Mouse (Mus musculus): ENCODE measurements at regions not wholly inside any gene's neighbourhood (a gene's known extent, or its start where the extent isn't known, plus 50 kb on each side); places are given as distances from the start of the nearest gene placed in this dataset.

DNA sequence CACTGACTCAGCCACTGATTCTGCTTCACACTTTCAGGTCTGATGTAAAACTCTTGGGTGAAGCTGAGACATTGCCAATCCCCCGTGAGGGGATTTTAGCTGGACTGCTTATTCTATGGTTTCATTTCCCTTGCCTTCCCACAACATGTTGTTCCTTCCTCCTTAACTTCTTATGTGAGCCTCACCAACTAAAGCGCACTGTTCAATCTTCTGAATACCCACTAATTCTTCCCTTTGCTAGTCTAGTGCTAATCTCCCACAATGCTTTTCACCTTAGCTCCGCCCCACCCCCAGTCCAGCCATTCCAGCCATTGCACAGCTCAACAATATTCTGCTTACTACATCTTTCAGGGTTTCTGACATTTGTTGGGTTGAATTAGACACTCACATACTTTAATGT, 196.7 kb downstream of the Hlx start:
- DNase-seq = peak in 1 of 2 experiments; percentile 34

DNA sequence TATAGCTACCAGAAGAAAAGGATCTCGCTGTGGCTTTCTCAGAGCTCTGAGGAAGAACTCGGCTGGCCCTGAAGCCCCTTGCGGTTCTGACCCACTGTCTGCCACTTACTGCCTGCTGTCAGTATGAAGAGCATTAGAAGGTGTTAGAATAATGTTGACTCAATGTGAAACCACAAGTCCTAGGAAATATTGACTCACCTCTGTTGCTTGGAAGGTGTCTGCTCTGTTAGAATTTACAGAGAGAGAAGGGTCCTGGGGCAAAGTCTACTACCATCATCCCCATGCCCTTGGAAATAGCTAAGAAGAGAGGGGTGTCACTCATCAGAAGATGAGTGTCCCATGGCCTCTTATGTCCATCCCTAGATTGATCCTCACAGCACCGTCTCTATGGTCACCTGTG, 197.9 kb downstream of the Hlx start:
- DNase-seq = no peak

DNA sequence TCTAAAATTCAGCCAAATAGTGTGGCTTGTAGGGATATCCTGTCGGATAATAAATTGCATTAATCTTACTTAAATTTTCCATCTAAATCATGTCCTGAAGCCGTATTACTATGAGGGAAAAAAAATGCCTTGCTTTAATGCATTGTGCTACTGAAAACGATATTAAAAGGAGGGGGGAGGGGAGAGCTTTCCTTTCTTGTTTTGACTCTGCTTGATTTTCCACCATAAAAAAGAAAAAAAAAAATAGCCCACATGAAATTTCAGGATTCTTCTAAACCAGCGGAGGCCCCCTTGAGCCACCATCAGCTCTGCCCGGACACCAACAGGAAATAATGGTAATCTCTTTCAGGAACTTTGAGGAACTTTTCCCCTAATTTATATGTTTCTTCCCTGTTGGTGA, 198.5 kb downstream of the Hlx start:
- no peak for DNase-seq

DNA sequence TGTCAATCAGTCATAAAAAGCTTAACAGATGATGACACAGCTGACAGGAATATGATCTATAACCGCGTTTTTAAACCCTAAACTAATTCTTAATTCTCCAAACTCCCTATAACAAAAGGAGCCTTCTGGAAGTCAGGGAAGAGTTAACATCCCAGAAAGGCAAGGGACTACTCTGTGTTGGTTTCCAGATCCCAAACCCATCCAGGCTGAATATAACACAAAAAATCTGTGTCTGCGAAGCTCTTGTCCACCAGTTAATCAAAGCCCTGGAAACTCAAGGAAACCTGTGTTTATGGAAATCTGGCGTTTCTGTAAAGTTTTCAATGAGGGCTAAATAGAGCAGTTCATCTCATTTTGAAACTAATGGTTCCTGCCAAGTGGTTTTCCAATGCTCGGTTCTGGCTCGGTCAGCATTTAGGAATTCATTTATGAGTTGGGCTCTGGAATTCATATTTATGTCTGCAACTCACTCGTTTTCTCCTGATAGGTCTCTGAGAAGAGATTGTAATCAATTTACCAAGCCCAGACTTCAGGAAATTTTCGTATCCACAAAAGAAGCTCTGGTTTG, 199.8 kb downstream of the Hlx start:
- no peak for DNase-seq

DNA sequence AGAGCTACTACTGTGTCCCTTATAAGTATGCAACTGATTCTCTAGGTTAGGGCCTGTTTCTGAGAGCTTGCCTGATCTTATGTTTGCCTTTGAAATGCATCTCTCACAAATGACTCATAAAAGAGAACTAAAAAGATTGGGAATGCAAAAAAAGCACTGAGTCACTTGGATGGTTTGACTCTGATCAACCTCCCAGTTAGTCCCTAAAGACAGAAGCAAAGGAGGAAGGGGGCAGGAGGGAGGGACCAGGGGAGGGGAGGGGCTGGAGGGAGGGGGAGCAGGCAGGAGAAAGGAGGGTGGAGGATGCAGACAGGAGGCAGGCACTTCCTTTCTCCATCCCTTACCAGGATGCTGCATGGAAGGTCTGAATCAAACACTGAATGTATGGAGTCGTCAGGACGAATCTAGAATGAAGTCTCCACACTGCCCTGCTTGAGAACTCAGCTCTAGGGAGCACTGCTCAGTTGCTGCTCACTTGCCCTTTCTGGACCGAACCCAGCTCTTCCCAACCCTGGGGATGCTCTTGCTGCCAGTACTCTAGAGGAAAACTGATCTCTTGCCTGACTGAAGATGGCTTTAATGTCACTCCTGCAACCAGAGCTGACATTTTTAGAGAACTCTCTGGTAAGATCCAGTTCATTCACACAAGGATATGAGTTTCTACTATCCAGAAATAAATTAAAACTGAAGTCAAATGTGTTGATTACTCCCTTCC, 201.7 kb downstream of the Hlx start:
- no peak for DNase-seq

DNA sequence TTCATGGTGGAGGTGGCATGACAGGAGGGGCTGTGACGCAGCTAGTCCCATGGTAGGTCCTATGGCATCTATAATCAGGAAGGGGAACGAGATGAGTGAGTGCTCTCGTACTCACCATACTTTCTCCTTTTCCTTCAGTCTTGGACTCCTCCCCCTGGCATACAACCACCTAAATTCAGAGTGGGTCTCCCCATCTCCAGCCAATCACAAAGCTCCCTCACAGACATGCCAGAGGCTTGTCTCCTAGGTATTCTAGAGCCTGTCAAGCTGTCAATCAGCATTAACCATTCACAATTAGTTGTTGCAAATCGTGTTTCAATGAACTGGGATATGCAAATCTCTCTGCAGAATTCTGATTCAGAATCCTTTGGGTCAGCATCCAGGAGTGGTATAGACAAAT, 206.7 kb downstream of the Hlx start:
- DNase-seq = no peak

DNA sequence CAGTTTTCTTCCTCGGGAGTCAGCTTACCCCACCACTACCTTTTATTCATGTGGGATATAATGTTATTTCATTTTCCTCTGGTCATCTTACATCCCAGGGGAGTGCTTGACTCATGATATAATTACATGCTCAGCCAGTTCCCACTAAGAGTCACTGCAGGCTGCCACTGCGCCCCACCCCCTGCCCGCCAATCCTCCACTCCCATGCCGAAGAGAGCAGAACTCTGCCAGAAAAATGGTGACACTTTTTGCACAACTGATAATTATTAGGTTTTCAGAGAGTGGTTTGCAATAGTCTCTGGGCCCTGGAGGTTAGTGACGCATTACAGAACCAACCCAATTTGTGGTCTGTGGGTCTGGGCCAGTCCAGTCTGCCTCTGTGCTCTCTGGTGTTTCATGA, 212.9 kb downstream of the Hlx start:
- DNase-seq = peak; percentile 46 to 61

DNA sequence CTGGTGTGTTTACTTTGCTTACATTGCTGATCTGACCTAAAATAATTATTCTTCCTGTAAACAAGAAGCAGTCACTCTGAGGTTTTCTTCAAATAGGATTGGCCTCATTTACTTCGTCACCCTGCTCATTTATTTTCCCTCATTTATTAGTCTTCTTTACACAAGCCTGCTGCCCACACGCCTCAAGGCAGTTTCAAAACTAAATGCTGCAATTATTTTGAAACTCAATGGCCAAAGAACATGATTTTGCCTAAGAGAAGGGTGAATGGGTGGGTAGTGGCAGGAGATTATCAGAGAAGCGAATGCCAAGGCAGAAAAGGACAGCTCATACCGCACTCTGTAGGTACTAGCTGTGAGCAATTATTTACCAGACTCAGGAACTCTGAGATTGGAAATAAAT, 227.8 kb downstream of the Hlx start:
- no peak for DNase-seq

DNA sequence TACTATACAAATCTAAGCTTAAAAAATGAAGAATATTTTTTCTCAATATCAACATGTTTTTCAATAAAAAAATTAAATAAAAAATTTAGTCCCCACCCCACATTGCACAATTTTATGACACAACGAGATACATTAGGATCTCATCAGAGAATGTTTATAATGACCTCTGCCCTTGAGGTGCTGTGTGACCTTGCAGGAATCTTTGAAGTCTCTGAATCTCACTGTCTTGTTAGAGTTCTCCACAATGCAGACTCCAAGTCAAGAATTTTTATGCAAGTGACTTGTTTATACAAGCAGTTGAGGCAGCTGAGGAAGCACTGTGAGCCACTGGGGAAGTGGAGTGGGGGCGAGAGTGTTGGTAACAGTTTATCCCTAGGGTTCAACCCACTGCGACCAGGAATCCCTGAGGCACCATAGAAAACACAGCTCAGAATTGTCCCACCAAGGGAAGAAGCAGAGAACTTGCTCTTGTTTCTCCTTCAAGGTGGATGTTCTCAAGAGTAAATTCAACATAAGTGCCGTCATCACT, 228.5 kb downstream of the Hlx start:
- DNase-seq = no peak

DNA sequence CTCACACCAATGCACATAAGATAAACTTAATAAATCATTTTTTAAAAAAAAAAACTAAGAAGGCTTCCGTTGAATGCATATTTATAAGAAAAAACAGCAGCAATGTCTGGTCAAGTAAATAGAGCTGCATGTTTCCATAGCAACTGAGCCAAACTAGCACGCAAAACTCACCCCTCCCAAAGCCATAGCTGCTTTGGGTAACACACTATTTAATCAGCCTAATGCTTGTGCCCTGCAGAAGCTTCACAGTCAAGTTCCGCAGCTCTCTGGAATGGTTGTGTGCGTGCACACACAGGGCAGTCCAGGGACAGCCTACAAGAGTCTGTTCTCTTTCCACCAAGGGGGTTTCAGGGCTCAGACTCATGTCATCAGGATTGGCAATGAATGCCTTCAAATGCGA, 231.7 kb downstream of the Hlx start:
- no peak for DNase-seq

DNA sequence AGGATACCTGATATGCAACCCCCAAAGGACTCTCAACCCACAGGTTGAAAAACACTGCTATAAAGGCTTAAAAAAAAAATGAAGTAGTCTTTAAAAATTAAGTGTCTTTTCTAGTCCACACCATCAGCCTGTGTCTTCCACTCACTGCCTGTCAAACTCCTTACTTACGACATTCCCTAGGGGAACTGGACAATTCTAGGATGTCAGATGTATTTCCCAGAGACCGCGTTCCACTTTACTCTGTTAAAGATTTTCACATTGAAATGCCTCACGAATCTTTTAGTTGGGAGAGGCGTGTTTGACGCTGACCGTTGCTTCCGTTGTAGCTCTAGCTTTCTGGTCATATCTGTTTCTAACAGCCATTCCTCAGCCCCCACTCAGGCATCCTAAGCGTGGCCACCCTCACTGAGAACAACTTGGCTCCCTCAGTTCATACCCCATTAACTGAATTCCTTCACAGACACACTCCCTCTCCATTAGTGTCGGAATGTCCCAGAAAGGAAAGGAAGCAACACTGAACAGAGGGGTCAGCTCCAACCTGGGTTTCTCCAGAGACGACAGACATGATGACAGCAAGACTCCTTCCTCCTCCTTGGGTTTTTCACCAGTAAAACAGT, 233.4 kb downstream of the Hlx start:
- DNase-seq = no peak

DNA sequence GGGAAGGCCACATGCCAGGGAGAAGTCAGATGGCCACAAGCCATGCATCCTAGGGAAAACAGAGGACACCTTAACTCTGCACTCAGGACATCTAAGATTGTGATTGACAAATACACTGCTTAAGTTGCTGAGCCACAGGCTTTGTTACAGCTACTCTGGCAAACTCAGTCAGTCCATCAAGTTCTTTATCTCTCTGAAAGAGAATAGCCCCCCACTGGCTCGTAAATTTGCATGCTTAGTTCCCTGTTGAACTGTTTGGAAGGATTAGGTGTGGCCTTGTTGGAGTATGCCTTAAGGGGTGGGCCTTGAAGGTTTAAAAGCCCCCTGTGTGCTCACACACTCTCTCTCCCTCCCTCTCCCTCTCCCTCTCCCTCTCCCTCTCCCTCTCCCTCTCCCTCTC, 235.4 kb downstream of the Hlx start:
- DNase-seq = no peak

DNA sequence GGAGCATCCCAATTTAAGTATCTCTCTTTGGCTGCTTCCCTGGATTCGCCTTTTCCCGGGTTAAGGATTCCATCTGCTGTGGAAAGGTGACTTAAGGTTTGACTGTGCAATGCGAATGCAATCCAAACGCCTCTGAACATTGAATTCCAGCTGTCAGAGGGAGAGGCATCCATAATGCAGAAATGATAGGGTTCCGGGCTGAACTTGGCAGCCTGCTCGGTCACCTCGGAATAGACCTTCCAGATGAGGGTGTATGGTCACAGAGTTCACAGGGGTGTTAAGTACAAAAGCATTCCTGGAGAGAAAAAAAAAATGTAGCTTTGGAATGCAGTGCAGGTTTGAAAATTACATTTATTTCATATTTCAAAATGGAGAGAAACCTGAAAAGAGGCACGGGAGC, 238.6 kb downstream of the Hlx start:
- peak in 1 of 2 experiments; percentile 39 for DNase-seq

DNA sequence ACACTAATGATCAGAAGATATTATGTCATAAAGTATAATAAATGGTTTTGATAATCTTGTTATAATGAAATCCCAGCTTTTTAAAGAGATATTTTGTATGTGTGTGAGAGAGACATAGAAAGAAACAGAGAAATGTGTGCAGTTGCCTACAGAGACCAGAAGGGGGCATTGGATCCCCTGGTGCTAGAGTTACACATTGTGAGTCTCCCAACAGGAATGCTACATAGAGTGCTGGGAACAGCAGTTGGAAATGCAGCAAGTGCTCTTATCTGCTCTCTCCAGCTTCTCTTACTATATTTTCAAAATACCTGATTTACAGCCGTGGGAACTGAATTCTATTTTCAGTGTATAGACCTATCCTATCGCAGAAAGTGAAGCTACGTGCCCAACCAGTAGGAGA, 240.3 kb downstream of the Hlx start:
- DNase-seq = no peak

DNA sequence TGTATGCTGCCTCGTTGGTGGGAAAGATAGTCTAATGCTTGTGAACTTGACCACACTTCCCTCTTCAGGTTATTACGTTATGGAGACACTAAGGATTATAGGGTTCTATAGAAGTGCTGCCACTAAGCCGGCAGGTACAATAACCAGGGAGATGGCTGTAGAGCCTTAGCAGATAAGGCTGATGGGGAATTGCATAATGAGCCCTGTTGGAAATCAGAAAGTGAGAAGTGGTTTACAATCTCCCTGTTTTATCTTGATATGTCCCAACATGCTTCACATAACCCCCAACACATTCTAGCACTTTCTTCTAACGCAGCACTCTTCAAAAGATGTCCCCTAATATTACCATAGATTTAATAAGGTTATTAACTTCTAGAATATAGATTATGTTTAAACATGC, 241.2 kb downstream of the Hlx start:
- DNase-seq = no peak

DNA sequence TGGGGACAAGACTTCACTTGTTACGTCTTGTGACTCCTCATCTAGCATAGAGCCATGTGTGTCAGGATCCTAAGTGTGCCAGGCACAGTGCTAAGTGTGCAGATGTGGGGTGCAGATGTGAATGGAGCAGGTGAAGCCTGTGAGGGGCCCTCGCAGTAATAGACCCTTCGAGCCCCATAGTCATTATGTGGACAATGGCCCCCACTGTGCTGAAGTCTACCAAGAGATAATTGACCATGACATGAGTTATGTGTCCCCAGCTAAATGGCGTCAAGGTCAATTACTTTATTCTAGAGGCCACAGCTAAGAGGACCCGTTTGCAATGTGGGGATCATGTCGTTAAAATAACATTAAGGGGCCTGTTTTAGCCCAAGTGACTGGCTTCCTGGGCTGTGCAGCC, 245.0 kb downstream of the Hlx start:
- DNase-seq = no peak

DNA sequence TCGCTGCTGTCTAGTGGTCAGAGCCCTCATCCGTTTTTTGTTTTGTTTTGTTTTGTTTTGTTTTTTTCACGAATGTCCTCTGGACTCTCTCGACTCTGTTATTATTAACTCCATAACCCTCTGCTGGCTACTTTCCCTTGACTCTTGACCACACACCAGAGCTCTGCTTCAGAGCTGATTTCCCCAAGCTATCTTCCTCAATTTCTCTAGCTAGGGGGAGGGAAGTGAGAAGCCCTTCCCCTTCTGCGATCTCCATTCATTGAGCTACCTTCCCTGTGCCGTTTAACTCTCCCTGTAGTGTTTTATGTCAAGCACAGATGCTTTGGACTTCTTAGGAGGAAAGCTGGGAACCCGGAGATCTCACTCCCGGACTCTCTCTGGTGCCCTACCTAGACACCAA, 247.6 kb downstream of the Hlx start:
- peak in 1 of 2 experiments; percentile 11 for DNase-seq

DNA sequence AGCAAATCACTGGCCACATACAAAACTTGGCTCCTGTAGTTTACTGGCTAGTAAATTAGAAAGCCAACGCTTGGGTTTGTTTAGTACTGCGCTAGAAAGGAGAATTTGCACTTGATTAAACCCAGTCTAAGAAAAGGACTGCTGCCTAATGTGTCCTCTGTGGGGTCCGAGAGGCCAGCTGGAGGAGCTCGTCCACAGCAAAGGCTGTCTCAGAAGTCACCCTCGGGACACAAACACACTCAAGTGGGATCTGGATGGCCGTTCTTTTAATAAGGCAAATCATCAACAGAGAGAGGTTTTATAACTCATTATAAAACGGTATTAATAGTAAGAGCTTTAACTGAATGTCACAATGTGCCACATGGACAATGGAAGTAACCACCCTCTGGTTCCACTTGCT, 249.0 kb downstream of the Hlx start:
- no peak for DNase-seq

DNA sequence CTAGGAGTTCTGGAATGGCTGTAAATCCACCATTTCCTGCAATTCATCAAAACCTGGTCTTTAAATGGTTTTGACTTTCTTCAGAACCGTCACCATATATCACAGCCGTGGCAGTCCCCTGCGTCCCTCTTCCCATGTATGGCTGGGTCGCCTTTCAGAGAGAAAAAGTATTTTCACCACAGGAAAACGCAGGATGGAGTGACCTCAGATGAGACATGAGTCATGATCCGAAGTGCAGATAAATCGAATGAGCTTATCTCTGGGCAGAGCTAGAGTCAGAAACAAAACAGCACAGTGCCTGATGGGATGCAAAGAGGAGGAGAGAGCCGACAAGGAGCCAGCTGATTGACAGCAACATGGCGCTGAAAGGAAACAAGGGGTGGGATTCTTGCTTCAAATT, 250.4 kb downstream of the Hlx start:
- no peak for DNase-seq

DNA sequence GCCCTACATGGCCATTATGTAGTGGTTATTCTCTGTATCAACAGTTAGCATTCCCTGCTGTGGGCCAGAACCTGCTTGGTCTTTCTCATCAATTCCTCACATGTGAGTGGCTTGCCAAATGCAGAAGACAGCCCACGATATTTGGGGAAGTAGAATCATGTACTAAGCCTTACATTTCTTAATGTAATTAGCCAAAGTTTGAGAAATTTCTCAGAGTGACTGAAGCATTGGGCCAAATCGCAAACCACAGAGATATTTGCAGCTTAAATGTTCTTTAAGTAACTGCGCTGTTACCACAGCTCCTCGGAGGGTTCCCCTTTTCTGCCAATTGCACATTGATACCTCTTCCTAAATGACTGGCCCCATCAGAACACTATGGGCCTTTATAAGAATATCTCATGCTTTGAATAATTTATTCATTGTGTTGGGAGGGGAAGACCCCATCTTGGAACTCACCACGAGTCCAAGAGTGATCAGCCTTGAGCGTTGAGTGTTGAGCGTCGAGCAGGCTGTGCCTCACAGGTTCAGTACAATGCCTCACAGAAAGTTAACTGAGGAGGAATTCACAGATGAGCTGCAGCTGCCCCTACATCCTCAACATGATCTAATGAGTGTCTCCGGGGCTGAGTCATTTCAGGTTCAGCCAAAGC, 251.7 kb downstream of the Hlx start:
- no peak for DNase-seq

DNA sequence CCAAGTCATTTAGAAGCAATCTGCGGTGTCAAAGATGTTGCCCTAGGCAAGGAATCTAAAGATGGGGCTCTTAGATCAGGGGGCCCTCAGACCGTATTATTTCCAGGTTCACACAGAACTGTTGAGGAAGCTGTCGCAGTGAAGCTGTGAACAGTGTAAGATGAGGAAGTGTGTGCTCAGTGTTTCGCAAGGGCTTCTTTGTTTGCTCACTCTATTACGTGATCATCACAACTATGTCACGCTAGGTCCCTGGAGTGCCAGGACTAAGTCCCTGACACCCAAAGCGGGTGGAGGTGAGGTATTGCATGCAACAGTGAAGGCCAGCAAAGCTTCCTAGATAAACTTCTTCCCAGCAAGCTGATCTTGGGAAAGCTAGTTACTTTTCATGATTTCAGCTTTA, 254.4 kb downstream of the Hlx start:
- peak; percentile 19 to 40 for DNase-seq

DNA sequence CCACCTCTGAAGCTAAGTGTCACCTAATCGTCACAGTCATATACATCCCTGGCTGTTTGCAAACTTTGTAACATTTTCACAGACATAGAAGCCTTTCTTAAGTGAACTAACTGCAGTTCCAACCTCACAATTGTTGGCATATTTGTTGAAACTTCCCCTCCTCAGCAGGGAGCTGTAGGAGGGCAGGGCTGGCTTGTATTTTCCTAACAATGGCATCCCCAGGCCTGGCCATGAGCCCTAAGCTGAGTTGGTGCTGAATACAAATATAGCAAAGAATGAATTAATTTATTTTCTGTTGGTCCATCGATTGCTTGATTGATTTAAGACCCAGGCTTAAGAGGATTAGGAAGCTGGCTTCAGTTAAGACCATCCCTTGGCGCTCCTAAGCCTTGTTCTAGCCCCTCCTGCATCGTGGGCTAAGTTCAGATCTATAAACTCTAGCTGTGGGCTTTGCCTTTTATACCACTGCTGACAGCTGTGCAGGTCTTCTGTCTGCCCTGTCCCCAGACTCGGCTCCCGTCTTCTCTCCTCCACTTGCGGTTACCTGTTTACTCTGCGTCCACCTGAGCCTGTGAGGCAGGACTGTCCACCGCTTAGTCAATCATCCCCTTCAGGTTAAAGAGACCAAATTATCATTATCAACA, 269.8 kb downstream of the Hlx start:
- no peak for DNase-seq

DNA sequence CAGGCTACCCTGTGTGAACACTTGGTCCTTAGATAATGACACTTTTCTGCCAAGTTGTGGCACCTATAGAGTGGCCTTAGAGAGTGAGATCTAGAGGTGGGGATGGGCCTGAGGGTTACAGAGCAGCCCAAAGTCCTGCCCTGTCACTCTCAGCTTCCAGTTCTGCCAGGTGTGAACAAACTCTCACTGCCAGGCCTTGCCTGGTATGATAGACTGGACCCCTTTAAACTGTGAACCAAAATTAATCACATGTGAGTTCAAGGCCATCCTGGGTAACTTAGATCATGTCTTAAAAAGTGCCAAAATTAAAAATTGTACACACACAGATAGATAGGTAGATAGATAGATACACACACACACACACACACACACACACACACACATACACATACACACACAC, 271.0 kb downstream of the Hlx start:
- no peak for DNase-seq
